22 mouse cellular contexts compared by ENCODE assay signal in genomic region chr9:46243122-46243521, GRCm38 (mm10). TPM values are rescaled to one million over a fixed set of nuclear protein-coding genes. Genes with fewer than 3 reads are reported as not detected.
"Had no signal": no experiment of that assay in that cellular context is flagged by ENCODE, and none has a peak within 500 bp of the region (broad histone marks: within the 10 kb centered on the region; RNA-seq: fewer than 3 reads in every experiment).

No protein-coding gene starts in this region.

- H3K9ac ChIP-seq: limb, embryonic 12.5 days; lung, embryonic 15.5 days; midbrain, embryonic 15.5 days; neural tube, embryonic 12.5 days had no signal

- ATAC-seq: midbrain, embryonic 15.5 days had no signal

- H3K27ac ChIP-seq: limb, embryonic 12.5 days; lung, embryonic 15.5 days; macrophage; midbrain, embryonic 15.5 days; neural tube, embryonic 12.5 days; stomach, postnatal 0 days had no signal

- H3K9me3 ChIP-seq: limb, embryonic 12.5 days; lung, embryonic 15.5 days; megakaryocyte, embryonic 14.5 days; midbrain, embryonic 15.5 days; neural tube, embryonic 12.5 days had no signal

- H3K36me3 ChIP-seq: limb, embryonic 12.5 days; lung, embryonic 15.5 days; midbrain, embryonic 15.5 days; neural tube, embryonic 12.5 days had no signal

- H3K4me3 ChIP-seq: limb, embryonic 12.5 days; lung, embryonic 15.5 days; megakaryocyte, embryonic 14.5 days; midbrain, embryonic 15.5 days; neural tube, embryonic 12.5 days had no signal

- H3K4me1 ChIP-seq: lung, embryonic 15.5 days; midbrain, embryonic 15.5 days; neural tube, embryonic 12.5 days had no signal

- H3K27me3 ChIP-seq: lung, embryonic 15.5 days; midbrain, embryonic 15.5 days; neural tube, embryonic 12.5 days had no signal

- H3K4me2 ChIP-seq: limb, embryonic 12.5 days; lung, embryonic 15.5 days; midbrain, embryonic 11.5 days; midbrain, embryonic 15.5 days; neural tube, embryonic 12.5 days had no signal

- DNase-seq: kidney, adult 8-10 months; kidney, postnatal 25 days; liver; lung, postnatal 14 days; right cerebral cortex, postnatal 25 days; thymus, adult 2 months; thymus, postnatal 25 days had no signal

RNA-seq across cellular contexts. Expression of gene Apoa4, which starts 2.6 kb away (rescaled TPM):
- total RNA-seq: layer of hippocampus, postnatal 25 days; left cerebral cortex, adult 8-10 months; left cerebral cortex, postnatal 25 days; monocyte, adult 5-6 weeks; neutrophil, adult 5-6 weeks had no signal
- polyA plus RNA-seq: limb, embryonic 12.5 days; macrophage; midbrain, embryonic 11.5 days; neural tube, embryonic 12.5 days had no signal

RNA-seq across cellular contexts. Expression of gene Apoc3, which starts 7.7 kb away (rescaled TPM):
- total RNA-seq: monocyte, adult 5-6 weeks; neutrophil, adult 5-6 weeks had no signal
- polyA plus RNA-seq: limb, embryonic 12.5 days; lung, embryonic 15.5 days; macrophage; midbrain, embryonic 11.5 days; midbrain, embryonic 15.5 days; neural tube, embryonic 12.5 days had no signal

RNA-seq across cellular contexts. Expression of gene Apoa1, which starts 14.7 kb away (rescaled TPM):
- total RNA-seq: left cerebral cortex, postnatal 25 days; monocyte, adult 5-6 weeks had no signal
- polyA plus RNA-seq: macrophage had no signal

RNA-seq across cellular contexts. Expression of gene Apoa5, which starts 25.3 kb away (rescaled TPM):
- total RNA-seq: layer of hippocampus, postnatal 25 days; left cerebral cortex, adult 8-10 months; left cerebral cortex, postnatal 25 days; monocyte, adult 5-6 weeks; neutrophil, adult 5-6 weeks had no signal
- polyA plus RNA-seq: kidney, embryonic 16.5 days; lung, embryonic 15.5 days; macrophage; midbrain, embryonic 15.5 days; neural tube, embryonic 12.5 days; urinary bladder, adult 2 months had no signal
